Mouse (Mus musculus): ENCODE data around the gene Chst14. TPM values are rescaled to one million over a fixed set of nuclear protein-coding genes. Genes with fewer than 3 reads are reported as not detected.

Gene Chst14
- total and polyA plus RNA-seq, 3 experiments: 4.7 to 8.4 (median 5.1) TPM

GRCm38 (mm10) chr2:118909151-118909550 lies 17.1 kb upstream of the Chst14 start:
- dilution Hi-C loops (cut with MboI; ENCODE audit: extremely low pct_ligation_motif_present, extremely low pct_unique_long_range_greater_than_20kb, low sequenced_read_pairs) (no loop called here), in situ Hi-C loops (cut with MboI; ENCODE audit: low pct_ligation_motif_present, low pct_unique_long_range_greater_than_20kb, low sequenced_read_pairs) (no loop called here)
- no peak for TF ChIP-seq MYC (IDR thresholded peaks at IDR 0.05; ENCODE audit: low read depth, low read length)
- no peak for TF ChIP-seq ZNF384 (IDR thresholded peaks at IDR 0.05; ENCODE audit: low read depth, low read length)
- no peak for TF ChIP-seq RCOR1 (conservative IDR thresholded peaks at IDR 0.05; ENCODE audit: low read depth, low read length)
- no peak for TF ChIP-seq POLR2AphosphoS2 (IDR thresholded peaks at IDR 0.05; ENCODE audit: low read depth, low read length)
- TF ChIP-seq USF1 (IDR thresholded peaks at IDR 0.05; ENCODE audit: low read depth, low read length): no peak
- no peak overlapping the region for H3K4me2 ChIP-seq (ENCODE audit: insufficient read depth, low read depth, poor library complexity, severe bottlenecking)
- peaks cover 0 to 19% of the 10 kb centered on the region in 2 experiments for H3K36me3 ChIP-seq (replicated peaks in 1 of 2; ENCODE audit: control insufficient read depth in 1 of 2, insufficient read depth in 1 of 2, low read length in 1 of 2)
- no peaks in the 10 kb centered on the region for H3K9me3 ChIP-seq (replicated peaks; ENCODE audit: low read length)
- peaks cover 54 to 92% of the 10 kb centered on the region in 2 experiments for H3K4me1 ChIP-seq (ENCODE audit: control insufficient read depth in 1 of 2, insufficient read depth in 2 of 2)
- H3K27me3 ChIP-seq (replicated peaks): no peaks in the 10 kb centered on the region
- no peak for DNase-seq (ENCODE audit: extremely low read depth)
- peaks cover 92% of the 10 kb centered on the region for H3K79me2 ChIP-seq (replicated peaks; ENCODE audit: control insufficient read depth, extremely low read depth, insufficient read depth, poor library complexity, severe bottlenecking)
- H3K9ac ChIP-seq (ENCODE audit: insufficient read depth, low read depth): no peak overlapping the region
- no peak overlapping the region for H3K27ac ChIP-seq (ENCODE audit: insufficient read depth, low read depth)
- H3K4me3 ChIP-seq (replicated peaks in 1 of 3; ENCODE audit: low read depth in 2 of 3, low read length in 2 of 3, poor library complexity in 1 of 3): no peak overlapping the region

DNA sequence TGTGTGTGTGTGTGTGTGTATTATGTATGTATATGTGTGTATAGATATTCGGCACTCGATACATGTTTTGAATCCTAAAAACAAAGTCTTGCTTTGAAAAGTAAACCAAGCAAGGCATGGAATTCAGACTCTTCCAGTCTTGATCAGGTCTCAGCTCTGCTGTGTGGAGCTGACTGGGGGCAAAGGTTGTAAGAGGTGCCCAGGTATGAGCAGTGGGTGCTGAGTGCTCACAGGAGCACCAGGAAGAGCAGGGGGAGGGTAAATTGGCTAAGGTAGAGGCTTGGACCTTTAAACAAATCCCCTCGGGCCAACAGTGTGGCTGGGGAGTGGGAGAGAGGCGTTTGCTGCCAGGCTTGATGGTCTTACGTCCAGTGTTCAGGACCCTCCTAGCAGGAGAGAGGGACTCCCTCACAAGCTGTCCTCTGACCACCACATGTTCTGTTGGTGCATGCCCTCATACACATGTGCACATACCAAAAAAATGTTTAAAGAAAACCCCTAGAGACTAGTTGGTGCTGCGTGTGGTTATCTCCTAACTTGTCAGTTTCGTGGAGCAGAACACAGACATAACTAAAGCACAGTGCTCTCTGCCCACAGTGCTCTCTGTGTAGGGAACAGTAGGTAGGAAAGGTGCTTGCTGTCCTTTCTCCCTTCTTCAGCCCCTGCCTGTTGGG lies 15.6 kb upstream of the Chst14 start:
- H3K4me2 ChIP-seq (ENCODE audit: insufficient read depth, low read depth, poor library complexity, severe bottlenecking): peak overlapping the region; percentile 48
- H3K79me2 ChIP-seq (replicated peaks; ENCODE audit: control insufficient read depth, extremely low read depth, insufficient read depth, poor library complexity, severe bottlenecking): peaks cover 95% of the 10 kb centered on the region
- H3K27ac ChIP-seq (ENCODE audit: insufficient read depth, low read depth): peak overlapping the region; percentile 43; the same call in 1 of the 2 replicates
- no peak for TF ChIP-seq POLR2A (IDR thresholded peaks at IDR 0.05; ENCODE audit: low read depth, low read length)
- peak; percentile 86 for TF ChIP-seq MYC (IDR thresholded peaks at IDR 0.05; ENCODE audit: low read depth, low read length)
- TF ChIP-seq CTCF (conservative IDR thresholded peaks at IDR 0.05 in 1 of 2, IDR thresholded peaks at IDR 0.05 in 1 of 2; ENCODE audit: low read depth in 2 of 2, low read length in 2 of 2): no peak
- TF ChIP-seq RCOR1 (conservative IDR thresholded peaks at IDR 0.05; ENCODE audit: low read depth, low read length): no peak
- no peak for TF ChIP-seq SMC3 (IDR thresholded peaks at IDR 0.05; ENCODE audit: low read depth, low read length)
- no peak; the same call in 1 of the 2 replicates for TF ChIP-seq ETS1 (conservative IDR thresholded peaks at IDR 0.05; ENCODE audit: low read depth, low read length)
- TF ChIP-seq ZKSCAN1 (IDR thresholded peaks at IDR 0.05; ENCODE audit: borderline replicate concordance, low read depth, low read length): no peak
- peak; percentile 63 for TF ChIP-seq BHLHE40 (IDR thresholded peaks at IDR 0.05; ENCODE audit: low read depth, low read length)
- TF ChIP-seq ZNF384 (IDR thresholded peaks at IDR 0.05; ENCODE audit: low read depth, low read length): peak; percentile 74
- peak; percentile 32; the same call in 1 of the 2 replicates for TF ChIP-seq EP300 (IDR thresholded peaks at IDR 0.05; ENCODE audit: low read length)
- TF ChIP-seq SIN3A (IDR thresholded peaks at IDR 0.05; ENCODE audit: low read length): peak; percentile 60; the same call in 1 of the 2 replicates
- peak; percentile 54; the same call in 1 of the 2 replicates for TF ChIP-seq MXI1 (IDR thresholded peaks at IDR 0.05; ENCODE audit: low read depth, low read length)
- no peak for TF ChIP-seq USF1 (IDR thresholded peaks at IDR 0.05; ENCODE audit: low read depth, low read length)
- TF ChIP-seq MAX (IDR thresholded peaks at IDR 0.05; ENCODE audit: low read length): peak; percentile 66; the same call in 1 of the 2 replicates
- no peak for TF ChIP-seq ZC3H11A (IDR thresholded peaks at IDR 0.05; ENCODE audit: low read depth, low read length)
- TF ChIP-seq KAT2A (IDR thresholded peaks at IDR 0.05; ENCODE audit: insufficient replicate concordance, low read length): 0 out of 2 replicates have a peak, but pooled peaks have one; percentile 18
- TF ChIP-seq E2F4 (IDR thresholded peaks at IDR 0.05; ENCODE audit: insufficient replicate concordance, low read depth, low read length): no peak
- no peak for TF ChIP-seq MEF2A (IDR thresholded peaks at IDR 0.05; ENCODE audit: borderline replicate concordance, low read depth, low read length)
- no peaks in the 10 kb centered on the region for H3K9me3 ChIP-seq (replicated peaks; ENCODE audit: low read length)
- H3K27me3 ChIP-seq (replicated peaks): no peaks in the 10 kb centered on the region
- H3K9ac ChIP-seq (ENCODE audit: insufficient read depth, low read depth): no peak overlapping the region
- no peak overlapping the region for H3K4me3 ChIP-seq (replicated peaks in 1 of 3; ENCODE audit: low read depth in 2 of 3, low read length in 2 of 3, poor library complexity in 1 of 3)
- dilution Hi-C loops (cut with MboI; ENCODE audit: extremely low pct_ligation_motif_present, extremely low pct_unique_long_range_greater_than_20kb, low sequenced_read_pairs): no loop called here
- H3K36me3 ChIP-seq (replicated peaks in 1 of 2; ENCODE audit: control insufficient read depth in 1 of 2, insufficient read depth in 1 of 2, low read length in 1 of 2): peaks cover 0 to 31% of the 10 kb centered on the region in 2 experiments
- no peak for DNase-seq (ENCODE audit: extremely low read depth)
- H3K4me1 ChIP-seq (ENCODE audit: control insufficient read depth in 1 of 2, insufficient read depth in 2 of 2): peaks cover 63 to 96% of the 10 kb centered on the region in 2 experiments
- in situ Hi-C loops (cut with MboI; ENCODE audit: low pct_ligation_motif_present, low pct_unique_long_range_greater_than_20kb, low sequenced_read_pairs): loop anchor here (5.0 kb wide), 1 partner anchor 67 kb away; no protein-coding TSS in a partner anchor

Measured in CH12.LX (cell line).